Mouse (Mus musculus): ENCODE data around the gene Cldn11.
A peak's percentile ranks its signal among the peaks of the same experiment; 100 is the strongest.

Cldn11 gene

DNA sequence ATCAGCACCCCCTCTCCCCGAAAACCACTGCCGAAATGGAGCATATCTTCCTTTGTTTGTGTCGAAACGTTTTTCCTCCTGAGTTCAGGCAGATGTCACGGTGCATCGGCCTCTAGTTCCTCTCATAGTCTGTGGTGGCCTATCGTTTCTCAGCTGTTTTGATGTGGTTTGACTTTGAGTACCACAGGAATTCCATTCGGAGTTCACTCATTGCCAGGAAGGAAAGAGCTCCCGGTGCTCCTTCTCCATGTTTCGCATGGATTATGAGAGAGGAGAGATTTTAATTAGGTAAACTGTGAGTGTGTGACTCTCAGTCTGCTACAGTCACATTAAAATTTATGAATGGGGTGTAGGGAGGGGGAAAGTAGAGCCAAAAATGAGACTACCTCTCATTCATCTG lies 10.3 kb downstream of the Cldn11 start:
- DNase-seq (ENCODE audit: low read depth, low spot score) = no peak

DNA sequence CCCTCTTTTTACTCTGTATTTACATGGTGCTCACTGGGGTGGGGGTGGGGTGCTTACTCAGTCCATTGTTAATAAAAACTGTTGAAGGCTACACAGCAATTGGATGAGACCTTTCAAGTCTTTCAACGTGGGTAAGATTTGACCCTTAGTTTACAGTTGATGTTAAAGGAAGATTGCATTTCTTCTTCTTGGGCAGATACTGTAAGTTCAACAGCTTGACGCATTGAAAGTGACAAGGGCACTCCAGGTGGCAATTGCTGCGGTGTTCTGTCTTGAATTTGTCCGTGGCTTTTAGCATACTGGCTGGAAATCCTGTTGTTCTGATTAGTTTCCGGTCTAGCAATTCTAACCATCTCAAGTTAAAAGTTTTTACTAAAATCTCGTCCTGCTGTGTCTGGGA lies 11.6 kb downstream of the Cldn11 start:
- no peak for DNase-seq (ENCODE audit: low read depth, low spot score)

DNA sequence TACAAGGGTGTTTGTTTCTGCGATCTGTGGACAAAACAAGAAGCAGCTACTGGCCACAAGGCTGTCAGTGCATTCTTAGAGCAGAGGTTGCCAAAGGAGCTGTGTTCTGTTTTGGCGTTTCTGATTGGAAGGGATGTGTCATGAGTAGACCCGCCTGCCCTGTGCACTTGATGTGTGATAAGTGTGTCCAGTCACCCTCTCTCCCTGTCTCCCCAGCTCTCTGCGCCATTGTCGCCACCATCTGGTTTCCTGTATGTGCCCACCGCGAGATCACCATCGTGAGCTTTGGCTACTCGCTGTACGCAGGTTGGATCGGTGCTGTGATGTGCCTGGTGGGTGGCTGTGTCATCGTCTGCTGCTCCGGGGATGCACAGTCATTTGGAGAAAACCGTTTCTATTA lies 13.1 kb downstream of the Cldn11 start:
- DNase-seq (ENCODE audit: low read depth, low spot score) = no peak

DNA sequence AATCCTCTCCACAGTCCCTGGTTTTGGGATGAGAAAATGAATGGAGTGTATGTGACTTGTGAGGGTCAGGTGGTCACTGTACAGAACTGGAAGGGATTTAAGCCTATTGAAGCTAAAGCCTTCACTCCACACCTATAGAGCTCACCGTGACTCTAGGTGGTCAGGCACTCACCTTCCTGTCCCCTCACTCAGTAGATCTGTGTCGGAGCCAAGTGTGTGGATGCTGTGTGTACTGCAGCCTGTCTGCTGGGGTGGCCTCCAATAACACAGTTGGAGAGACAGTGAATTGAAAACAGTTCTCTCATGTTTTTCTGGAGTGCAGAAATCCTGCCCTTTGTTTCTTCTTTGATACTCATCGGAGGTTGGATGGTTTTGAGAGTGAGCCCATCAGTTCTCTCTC lies 16.1 kb downstream of the Cldn11 start:
- no peak for DNase-seq (ENCODE audit: low read depth, low spot score)

DNA sequence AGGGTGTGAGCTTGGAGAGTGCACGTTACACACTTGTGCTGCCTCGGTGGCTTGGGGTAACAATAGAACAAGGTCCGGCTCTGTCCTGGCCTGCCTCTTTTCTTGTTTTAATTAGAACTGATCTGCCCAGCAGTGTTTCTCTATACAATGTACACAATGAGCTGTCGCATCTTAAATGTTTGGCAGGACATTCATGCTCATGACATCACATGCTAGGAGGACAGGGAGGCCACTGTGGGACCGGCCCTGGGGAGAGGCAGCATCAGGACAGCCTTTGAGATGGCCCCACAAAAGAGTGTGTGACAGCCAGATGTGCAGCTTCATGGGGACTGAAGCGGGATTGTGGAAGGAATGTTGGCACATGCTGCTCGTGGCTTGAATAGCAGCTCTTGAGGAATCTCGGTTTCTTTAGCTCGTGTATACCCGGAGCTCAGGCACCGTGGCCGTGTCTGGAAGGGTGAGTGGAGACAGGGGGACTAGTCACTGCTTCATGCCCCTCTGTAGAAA lies 16.7 kb downstream of the Cldn11 start:
- no peak for DNase-seq (ENCODE audit: low read depth, low spot score)

DNA sequence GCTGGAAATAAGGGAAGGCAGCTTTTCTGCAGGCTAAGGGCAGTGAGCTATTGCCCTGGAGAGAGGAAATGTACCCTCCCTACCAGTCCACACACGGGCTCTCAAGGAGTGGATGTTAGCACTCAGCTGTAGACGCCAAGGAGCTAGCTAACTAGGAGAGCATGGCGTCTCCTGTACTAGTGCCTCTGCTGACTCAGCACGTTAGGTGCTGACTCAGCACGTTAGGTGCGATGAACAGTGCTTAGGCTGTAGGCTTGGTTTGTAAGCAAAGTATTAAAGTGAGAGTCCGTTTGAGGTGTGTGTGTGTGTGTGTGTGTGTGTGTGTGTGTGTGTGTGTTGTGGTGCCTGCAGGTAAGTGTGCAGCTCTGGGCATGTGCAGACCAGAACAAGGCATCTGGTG lies 40.6 kb downstream of the Cldn11 start:
- no peak for DNase-seq (ENCODE audit: low read depth, low spot score)

DNA sequence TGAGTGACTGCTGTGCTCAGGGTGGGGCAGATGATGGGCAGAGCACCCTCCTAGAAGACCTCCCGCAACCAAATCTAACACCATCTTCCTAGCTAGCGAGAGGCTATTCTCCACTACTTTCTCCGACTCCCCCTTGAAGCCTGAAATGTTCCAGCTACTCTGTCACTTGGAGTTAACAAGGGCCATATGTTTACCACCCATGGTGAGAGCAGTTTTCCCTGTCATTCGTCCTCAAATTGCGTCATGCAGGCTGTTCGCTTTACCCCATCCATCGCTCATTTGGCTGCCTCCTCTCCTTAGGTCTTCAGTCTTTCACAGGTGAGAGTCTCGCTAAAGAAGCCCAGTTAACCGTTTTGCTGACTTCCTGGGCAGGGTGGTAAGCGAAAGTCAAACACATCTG lies 41.7 kb downstream of the Cldn11 start:
- peak; percentile 59 for DNase-seq (ENCODE audit: low read depth, low spot score)

DNA sequence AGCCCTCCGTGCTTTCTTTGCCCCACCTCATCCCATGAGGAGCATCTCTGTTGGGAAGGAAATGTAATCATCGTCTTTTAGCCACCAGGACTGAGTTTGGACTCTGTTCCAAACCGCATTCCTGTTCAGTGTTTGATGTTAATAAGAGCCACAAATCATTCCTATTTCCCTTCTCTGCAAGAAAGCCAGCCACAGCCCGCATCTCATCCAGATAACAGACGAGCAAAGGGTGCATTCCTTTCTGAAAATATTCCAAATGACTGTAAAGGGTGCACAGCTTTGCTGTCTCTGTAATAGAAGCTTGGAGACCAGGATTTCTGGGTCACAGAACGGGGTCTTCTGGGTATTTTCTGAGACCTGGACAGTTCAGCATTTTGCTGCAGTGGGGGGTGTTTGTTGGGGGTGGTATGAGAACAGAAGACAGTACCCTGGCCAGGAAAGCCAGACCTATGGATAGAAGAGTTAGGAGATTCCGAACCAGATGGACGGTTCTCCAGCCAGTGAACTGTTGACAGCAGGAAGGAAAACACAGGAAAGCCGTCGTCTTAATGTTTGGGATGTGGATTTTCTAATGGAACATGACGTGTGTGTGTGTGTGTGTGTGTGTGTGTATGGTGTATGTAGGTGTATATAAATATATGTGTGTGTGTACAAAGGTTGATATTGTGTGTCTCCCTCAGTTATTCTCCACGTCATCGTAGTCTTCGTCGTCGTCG lies 49.6 kb downstream of the Cldn11 start:
- DNase-seq (ENCODE audit: low read depth, low spot score) = peak; percentile 39

DNA sequence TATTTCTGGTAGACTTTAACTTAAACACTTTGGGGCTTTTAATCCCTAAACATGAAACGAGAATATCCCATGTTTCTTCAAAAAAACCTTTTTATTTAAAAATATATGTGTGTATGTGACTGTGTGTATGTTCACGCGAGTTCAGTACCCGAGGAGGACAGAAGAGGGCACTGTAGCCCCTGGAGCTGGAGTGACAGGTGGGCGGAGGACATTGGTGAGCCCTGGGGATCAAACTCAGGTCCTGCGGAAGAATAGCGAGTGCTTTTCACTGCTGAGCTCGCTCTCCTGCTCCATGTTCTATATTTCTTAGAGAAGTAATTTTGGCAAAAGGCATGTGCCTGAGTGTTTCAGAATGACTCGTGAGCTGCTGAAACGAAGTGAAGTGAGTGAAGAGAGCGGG lies 54.2 kb downstream of the Cldn11 start:
- DNase-seq (ENCODE audit: low read depth, low spot score) = no peak

DNA sequence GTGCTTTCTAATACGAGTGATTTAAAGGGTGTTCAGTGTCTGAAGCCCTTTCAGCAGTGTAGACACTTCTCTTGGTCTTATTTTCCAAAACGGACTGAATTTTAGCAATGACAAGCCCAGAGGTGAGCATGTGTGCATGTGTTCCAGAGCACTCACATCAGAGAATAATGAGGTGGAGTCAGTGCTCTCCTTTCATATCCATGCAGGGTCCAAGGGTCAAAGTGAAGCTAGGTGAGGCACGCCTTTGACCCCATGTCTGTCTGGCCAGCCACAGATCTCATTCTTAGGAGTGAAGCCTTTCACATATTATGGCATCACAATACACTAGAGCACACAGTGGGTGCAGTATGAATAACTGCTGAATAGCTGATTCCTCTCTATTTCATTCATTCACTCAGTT lies 55.4 kb downstream of the Cldn11 start:
- DNase-seq (ENCODE audit: low read depth, low spot score) = no peak

DNA sequence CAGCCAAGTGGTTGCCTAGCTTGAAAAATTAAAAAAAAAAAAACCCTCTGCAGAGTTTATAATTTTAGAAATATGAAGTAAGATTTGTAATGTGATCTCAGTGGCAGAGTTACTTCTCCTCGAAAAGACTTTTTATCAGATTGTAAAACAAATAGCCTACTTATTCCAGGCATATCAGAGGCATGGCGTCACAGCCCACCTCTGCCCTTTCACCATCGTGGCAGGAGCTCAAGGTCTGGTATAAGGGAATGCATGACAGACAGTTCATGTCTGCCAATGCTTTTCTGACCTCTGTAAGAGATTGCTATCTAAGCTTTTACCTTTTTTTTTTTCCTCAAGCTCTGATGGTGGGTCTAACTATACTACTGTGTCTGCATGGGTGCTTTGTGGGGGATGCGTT lies 58.3 kb downstream of the Cldn11 start:
- DNase-seq (ENCODE audit: low read depth, low spot score) = no peak

DNA sequence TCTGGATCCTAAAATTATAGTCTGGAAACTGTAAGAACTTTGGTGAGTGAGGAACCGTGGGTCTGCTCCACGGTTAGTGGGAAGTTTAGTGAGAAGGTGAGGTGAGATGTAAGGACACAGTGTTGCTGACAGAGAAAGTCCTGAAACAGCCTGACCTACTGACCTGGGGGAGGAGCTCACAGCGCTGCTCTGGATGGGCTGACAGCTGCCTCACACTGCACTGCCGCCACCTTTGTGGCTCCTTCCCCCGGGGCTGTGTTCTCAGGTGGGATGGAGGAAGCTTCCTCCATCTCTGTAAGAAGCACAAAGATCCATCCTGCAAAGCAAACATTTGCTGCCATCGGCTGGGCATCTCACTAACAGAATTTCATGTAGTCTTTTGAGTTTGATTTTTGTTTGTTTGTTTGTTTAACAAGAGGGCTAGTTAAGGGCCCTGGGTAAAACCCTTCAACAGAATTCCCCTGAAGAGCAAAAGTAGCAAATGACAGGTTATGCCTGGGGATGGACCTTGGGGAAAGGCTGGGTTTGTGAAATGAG lies 58.8 kb downstream of the Cldn11 start:
- DNase-seq (ENCODE audit: low read depth, low spot score) = no peak

DNA sequence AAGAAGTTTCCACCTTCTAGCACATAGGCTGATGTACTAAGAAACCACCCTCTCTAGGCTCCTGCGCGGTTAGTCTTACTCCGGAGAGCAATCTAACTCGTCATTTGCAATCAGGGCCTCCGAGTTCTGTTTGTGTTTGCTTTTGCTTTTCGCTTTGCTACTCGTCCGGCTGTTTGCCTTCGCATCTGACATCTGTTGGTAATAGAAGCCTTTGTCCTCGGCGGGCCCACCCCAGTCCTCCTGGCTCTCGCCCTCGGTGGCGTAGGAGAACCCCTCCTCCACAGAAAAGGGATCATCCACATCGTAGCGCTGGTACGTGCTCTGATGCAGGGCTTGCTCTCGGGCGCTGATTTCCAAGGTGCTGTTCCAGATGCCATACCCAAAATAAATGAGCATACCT lies 59.3 kb downstream of the Cldn11 start:
- no peak for DNase-seq (ENCODE audit: low read depth, low spot score)

DNA sequence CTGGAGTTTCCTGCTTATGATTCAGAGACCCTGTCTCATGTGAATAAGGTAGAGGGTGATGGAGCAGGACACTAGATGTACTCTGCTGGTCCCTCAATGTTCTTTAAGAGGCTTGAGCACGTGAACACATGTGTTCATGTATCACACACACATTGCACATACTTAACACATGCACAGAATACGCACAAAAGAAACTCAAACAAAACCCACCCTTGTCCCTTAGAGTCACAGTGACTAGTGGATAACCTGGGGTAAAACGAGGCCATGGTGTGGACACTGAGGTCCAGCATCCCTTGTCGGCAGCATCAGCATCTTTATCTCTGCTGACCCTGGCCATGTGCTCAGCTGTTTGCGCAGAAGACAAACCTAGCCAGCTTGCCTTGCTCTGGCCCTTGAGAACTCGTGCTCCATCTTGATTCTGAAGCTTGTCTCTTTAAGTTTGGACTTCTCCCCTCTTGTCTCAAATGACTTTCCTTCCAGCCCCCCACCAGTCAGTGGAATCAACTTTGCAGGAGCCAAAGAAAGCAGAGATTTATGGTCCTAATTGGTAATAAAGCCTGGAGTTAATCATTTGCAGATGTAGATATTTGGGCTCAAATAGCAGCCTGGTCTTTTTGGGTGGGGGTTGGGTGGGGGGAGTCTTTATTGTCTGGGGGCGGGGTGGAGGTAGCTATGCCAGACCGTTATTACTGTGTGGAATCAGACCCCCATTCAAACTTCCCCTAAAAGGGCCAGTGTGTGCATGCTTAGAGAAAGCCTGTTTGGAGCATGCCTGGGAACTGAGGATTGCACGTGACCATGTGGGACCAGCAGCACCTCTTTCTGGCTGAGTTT lies 62.7 kb downstream of the Cldn11 start:
- peak; percentile 73 for DNase-seq (ENCODE audit: low read depth, low spot score)

DNA sequence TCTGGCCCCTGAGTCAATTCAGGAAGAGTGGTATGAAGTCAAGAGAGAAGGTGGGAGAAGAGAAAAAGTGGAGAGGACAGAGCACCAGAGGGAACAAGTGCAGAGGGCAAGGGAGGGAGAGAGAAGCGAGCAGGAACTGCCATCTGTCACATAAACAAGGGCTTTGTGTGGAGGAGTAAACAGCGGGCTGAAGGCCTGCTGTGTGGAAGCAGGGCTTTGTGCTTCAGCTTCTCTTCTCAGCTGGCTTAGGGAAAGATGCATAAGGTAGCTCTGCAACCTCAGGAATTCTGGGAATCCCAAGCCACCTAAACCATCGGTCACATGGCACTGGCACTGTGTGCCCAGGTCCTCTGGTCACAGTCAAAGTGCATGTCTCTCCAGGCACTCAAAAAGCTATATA lies 64.1 kb downstream of the Cldn11 start:
- no peak for DNase-seq (ENCODE audit: low read depth, low spot score)

Measured in mesoderm, embryonic 11.5 days (tissue).